Mouse (Mus musculus): ENCODE results near the gene Arih2. TPM values are rescaled to one million over a fixed set of nuclear protein-coding genes. Genes with fewer than 3 reads are reported as not detected.
"Not testable (repeated sequence)": the region's sequence is repeated elsewhere in the genome, so short reads cannot be mapped to it uniquely, and the experiment has no call there.

Gene Arih2
- total RNA-seq, 2 experiments from 2014 or later = 62.5 to 67.0 TPM

DNA sequence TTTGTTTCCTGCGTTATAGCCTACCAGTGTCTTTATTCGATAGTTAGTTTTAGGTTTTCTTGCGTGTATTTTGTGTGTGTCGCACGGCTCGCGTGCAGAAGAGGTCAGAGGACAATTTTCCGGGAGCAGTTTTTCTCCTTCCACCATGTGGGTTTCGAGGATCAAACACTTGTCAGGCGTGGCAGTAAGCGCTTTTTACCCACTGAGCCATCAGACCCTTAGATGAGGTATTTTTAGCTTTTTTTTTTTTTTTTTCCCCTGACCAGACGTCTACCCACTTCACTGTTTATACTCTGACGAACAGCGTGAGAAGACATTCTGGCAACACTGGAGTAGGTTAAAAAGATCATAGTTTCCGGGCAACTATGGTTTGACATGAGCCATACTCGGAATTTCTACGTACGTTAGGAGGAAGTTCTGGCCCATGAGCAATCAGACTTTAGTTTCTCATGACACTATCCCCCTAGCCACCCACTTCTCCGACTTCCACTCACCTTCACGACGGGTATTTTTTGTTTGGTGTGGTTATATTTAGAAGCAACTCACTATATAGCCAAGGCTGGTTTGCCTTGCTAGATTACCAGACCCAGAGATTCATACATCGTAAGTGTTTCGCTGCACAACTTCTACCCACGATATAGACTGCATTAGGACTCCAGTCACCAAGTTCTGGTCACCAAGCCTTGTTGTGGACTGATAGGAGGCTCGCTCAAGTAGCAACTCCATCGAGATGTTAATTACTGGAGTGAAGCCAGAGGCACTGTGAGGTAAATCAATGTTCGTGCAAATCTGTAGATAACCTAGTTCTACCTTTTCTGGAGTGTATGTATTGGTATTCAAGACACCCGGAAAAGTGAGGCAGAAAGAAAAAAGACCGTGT, 615 bp upstream of the Arih2 start:
- DNase-seq = no peak

DNA sequence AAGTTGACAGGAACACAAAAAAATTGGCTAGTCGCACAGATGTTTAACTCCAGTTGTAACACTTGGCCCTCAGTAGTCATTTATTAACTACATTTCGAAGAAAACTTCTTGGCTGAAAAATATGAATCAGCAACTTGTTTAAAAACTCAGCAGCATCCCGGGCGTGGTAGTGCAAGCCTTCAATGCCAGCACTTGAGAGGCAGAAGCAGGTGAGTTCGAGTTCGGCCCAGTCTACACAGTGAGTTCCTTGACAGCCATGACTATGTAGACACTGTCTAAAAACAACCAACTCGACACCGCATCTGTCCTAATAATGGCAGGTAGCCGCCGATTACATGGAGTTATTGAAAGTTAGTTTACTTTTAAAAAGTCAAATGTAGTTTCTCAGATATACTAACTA, 1.0 kb downstream of the Arih2 start:
- DNase-seq = no peak

DNA sequence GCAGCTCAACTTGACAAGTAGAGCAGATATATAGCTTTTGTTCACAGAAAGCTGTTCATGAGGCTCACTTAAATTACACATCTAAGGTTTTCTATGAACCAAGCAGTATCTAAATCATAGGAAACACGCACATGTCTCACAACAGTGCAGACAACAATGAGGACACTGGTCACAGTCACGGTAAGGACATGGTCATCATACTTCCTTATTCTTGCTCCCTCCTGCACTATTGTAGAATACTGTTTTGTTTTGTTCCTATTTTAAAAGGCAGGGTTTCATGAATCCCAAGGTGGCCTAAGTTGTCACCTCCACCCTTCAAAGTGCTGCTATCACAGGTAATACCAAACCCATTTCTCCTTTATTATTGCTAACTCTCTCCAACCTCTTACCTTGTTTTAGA, 9.4 kb downstream of the Arih2 start:
- no peak for DNase-seq

DNA sequence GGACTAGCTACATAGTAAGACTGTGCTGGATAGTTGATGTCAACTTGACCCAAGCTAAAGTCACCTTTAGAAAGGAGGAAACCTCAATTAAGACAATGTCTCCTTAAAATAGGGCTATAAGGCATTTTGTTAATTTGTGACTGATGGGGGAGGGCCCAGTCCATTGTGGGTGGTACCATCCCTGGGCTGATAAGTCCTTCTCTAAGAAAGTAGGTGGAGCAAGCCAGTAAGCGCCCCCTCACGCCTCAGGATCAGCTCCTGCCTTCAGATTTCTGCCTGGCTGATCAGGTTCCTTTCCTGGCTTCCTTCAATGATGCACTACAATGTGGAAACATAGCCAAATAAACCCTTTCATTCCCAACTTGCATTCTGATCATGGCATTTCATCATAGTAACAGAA, 13.8 kb downstream of the Arih2 start:
- no peak for DNase-seq

DNA sequence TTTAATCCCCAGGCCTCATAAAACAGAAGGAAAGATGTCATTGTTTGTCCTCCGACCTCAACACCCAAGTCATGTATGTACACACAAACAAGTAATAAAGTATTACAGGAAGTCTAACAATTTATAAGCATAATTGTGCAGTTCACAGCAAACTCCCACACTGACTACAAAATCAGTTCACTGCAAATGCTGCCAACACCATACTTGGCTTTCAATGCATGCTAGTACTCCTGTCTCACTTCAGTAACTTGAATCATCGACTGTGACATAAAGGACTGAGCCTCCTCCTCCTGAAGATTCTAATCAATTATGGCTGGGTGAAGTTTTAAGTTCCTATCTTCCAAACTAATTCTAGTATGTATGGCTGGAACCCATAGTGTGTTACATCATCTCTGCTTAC, 15.3 kb downstream of the Arih2 start:
- DNase-seq = no peak

DNA sequence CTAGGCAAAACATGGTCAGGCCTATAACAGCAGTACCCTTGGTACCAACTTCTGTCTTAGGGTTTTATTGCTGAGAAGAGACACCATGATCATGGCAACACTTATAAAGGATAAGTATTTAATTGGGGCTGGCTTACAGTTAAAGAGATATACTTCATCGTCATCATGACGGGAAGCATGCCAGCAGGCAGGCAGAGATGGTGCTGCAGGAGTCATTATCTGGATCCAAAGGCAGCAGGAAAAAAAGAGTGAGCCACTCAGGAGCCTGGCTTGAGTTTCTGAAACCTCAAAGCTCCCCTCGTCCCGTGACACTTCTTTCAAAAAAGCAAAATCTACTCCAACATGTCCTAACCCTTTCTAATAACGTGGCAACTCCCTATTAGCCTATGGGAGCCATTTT, 16.8 kb downstream of the Arih2 start:
- DNase-seq = no peak

DNA sequence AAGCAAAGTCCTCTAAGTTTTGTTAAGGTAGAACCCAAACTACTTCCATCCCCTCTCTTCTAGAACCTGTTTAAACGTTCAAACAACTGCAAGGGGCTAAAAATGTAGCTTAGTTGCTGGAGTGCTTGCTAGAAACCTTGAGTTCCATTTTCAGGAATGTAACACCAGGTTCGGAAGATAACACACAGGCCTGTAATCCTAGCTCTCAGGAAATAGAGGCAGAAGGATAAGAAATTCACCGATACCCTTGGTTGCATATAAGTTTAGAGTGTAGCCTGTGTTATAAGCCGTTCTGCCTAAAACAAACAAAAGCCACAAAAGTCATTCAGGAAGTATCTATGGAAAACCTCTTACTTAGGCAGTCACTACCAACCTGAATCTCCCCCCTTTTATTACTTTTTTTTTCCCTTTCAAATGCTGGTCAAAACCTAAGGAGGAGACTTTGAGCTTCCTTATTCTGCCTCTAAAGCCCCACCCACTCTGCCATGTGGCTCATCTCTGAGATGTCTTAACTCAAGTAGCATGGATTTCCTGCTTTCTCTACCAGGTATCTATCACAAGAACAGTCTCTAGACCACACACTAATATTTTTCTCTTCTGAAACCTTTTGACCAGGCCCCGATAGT, 17.4 kb downstream of the Arih2 start:
- DNase-seq = no peak

DNA sequence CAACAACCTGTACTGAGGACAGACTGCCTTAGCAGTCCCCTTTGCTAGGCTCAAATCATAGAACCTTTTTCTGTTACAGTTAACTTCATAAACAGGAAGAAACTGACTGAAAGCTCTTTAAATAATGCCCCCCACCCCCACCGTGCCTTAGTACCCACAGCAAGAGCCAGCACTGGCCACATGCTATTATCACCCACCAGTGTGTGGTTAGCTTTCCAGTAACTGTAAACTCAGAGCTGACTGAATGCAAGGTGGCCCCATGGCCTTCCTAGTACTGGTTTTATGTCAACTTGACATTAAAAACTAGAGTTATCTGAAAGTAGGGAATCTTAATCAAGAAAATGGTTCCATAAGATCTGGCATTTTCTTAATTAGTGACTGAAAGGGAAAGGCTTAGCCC, 18.5 kb downstream of the Arih2 start:
- DNase-seq = no peak

DNA sequence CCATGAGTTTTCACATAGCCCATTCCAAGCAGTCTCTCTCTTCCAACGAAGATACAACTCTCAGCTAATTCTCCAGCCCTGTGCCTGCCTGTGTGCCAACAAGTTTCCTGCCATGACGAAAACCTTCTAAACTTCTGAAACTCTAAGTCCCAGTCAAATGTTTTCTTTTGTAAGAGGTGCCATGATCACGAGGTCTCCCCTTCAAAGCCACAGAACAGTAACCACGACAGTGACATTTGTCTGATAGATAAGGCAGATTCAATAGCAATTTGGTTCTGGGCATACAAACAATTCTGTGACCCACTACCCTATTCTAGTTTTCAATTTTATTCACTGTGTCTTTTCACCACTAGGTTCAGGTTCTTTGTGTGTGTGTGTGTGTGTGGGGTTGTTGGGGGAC, 21.0 kb downstream of the Arih2 start:
- DNase-seq = no peak

DNA sequence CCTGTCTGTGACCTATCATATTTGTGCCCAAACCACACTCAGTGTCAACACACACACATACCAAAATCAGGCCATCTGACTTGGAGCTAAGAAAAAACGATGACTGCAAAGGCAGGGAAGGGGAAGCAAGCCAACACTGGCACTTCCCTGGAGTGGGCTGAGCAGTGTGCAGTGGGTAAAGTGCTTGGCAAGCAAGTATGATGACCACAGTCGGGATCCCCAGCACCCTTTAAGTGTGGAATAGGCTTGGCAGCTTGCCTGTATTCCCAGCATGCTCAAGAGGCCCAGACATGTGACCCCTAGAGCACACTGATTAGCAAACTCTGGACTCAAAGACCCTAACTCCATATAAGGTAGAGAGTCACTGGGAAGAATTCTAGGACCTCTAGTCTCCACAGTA, 22.7 kb downstream of the Arih2 start:
- no peak for DNase-seq

DNA sequence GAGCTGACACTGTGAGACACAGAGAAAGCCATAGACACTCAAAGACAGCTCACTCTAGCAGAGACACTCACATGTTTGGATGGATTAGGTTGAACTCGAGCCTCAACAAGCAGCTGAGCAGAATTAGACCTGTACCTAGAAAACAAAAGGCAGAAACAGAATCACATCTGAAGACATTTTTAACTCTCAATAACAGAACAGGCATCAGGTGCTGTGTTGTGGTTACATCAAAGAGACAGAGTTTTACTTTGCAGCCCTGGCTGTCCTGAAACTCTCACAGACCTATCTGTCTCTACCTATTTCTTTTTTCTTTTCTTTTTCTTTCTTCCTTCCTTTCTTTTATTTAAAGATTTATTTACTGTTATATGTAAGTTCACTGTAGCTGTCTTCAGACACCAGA, 31.9 kb downstream of the Arih2 start:
- DNase-seq = no peak

DNA sequence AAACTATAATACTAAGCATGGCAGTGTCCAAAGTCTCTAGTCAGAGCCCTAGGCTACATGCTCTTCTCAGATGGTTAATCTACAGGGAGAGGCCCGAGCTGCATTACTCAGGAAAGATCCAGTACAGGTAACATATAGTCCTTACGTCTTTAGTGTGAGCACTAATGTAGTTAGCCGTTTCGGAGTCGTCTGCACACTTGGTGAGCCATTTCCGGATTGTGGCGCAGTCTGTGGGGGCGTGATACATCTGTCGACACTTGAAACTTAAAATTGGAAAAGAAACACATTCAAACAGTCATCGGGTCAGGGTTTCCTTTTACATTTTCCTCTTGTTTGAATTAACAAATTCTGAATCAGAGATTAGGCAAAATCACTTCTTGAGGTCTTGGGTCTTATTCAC, 37.7 kb downstream of the Arih2 start:
- no peak for DNase-seq

DNA sequence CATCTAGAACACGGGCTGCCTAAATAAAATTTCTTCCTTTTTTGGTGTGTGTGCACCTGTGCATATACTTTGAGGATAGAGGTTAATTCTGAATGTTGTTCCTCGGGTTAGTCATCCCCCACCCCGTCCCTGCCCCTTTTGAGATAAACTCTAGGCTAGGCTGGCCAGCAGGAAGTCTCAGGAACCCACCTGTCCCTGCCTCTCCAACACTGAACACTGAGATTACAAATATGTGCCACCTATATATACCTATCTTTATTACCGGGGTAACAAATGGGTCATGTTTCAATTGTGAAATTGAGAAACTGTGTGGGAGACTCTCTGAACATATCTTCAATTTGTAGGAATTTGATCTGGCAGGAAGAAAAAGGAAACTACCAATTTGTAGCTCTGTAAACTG, 40.3 kb downstream of the Arih2 start:
- no peak for DNase-seq

DNA sequence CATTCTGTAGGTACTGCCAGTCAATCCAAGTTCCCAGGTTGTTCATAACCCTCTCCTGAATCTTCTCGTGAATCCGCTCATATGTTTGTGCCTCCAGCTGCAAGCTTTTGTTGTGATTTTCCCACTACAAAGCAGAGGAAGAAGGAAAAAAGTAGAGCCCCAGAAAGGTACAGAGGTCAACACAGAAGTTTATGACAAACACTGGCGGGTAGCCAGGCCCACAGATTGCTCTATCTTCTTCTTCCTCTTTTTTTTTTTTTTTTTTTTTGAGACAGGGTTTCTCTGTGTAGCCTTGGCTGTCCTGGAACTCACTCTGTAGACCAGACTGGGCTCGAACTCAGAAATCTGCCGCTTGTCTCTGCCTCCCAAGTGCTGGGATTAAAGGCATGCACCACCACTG, 41.3 kb downstream of the Arih2 start:
- not testable (repeated sequence) for DNase-seq

DNA sequence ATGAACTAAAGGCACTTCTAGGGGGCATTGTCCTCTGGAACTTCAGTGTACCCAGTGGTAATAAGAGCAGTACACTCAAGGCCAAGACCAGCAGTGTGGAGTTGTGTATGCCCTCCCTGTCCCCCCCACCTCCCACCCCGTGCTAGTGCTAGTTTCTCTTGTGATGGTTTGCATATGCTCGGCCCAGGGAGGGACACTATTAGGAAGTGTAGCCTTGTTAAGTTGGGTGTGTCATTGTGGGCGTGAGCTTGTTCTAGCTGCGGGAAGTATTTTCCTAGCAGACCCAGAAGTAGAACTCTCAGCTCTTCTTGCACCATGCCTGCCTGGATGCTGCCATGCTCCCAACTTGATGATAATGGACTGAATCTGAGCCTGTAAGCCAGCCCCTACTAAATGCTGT, 47.2 kb downstream of the Arih2 start:
- no peak for DNase-seq

DNA sequence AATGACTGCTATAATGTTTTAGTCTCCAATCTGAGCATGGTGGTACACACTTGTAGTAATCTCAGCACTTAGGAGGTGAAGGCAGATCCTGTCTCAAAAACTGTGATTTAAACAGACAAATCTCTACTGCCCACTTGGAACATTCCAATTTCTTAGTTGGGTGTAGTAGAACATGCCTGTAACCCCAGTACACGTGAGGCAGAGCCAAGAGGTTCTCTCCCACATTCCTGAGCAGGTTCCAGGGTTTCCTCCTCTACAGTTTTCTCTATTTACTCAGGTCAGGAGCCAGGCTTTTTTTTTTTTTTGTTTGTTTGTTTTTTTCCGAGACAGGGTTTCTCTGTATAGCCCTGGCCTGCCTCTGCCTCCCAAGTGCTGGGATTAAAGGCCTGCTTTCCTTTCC, 49.2 kb downstream of the Arih2 start:
- DNase-seq = no peak

DNA sequence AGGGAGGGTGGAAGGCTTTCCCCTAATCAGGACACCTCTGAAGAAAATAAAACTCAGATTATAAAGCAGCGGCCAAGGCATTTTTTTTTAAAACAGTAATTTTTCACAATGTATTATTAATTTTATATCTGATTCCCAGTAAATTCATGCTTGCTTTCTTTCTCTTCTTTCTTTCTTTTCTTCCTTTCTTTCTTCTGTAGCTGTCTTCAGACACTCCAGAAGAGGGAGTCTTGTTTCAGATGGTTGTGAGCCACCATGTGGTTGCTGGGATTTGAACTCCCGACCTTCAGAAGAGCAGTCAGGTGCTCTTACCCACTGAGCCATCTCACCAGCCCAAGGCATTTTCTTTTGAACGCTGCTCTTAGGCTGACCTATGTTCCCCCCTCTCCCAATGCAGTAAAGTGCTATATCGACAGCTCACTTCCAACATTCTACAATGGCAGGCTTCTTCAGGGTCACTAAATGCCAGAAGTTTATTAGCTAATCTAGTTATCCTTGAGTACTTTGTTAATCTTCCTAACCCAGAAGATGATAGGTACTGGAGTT, 50.1 kb downstream of the Arih2 start:
- no peak for DNase-seq

DNA sequence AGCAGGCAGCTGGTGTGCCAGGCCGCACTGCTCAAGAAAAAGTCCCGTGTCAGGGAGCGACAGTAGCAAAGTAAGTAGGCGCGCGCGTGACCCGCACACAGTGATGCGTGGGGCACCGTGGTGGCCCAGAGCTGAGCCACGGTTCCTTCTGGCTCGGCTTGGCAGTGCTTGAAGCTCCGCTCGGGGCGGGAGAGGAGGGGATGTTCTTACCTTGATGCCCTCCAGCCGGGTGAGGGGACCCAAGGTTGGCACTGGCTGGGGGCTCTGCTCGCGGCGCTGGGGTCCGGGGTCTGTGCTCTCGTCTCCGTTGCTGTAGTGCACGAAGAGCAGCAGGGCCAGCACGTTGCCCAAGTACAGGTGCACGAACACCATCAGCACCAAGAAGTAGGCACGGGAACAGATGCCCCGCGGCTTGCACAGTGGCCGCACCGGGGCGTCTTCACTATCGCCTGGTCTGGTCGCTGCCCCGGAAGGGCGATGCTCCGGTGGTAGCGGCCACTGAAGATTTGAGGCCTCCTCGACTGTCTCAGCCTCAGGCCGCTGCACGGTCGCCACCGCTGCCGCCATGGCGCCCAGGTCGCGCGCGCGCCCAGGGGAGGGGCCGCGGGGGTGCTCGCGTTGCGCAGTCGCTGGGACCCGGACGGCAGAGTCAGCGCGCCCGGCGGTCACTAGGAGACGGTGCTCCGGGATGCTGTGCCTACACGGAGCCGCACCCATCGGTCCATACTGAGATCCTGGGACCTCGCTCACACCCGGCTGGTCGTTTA, 52.0 kb downstream of the Arih2 start, which contains the start of gene P4htm:
P4htm (minus strand) TSS at position 670 of the 767 bp plus-strand sequence.
- DNase-seq = peak; percentile 72

DNA sequence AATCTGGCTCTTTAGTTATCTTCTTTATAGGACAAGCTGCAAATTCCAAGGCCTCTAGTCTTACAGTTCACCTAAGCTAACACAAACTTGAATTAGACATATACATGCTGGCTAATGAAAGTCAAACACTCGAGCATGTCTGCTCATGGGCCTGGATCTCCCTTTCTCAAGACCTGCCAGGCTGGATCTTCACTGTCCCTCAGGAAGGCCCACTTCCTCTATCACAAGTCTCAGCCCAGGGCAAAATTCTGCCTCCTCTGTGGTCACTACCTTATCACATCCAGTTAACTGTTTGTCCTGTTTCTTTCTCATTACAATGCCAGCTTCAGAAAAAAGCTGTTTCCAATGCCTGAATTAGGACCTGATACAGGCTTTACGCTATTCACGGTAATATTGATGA, 54.8 kb downstream of the Arih2 start:
- no peak for DNase-seq

DNA sequence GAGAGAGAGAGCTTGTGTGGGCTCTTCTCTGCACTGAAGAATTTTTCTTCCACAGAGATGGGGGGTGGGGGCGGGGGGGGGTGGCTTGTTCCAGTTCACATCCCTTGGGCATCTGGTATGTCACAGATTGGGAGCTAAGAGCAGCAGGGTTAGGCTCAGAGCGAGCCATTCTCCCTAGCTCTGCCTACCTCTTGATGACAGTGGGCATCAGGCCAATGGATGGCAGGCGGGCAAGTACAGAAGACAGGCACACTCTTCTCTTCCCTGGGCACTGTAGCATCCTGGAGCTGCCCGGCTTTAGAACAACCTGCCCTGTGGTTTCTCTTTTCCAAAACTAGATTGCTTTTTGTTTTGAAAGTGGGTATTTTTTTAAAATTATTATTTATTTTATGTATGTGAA, 57.7 kb downstream of the Arih2 start:
- no peak for DNase-seq

DNA sequence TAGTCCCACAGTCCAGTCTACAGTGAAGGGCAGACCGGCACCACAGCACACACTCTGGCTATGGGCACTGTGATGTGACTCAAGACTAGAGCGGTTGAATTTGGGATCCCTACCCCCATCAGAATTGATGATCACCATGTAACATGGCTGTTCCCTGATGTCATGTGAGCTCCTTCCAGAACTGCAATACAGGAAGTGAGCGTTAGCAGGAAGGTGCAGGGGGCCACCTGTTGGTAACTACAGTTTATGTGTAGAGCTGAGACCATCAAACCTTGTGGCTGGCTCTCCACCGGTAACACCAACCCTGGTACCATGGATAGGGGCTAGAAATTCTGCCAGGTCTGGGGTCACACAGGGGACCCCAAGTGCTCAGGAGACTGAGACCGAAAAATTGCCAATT, 60.0 kb downstream of the Arih2 start:
- DNase-seq = no peak

DNA sequence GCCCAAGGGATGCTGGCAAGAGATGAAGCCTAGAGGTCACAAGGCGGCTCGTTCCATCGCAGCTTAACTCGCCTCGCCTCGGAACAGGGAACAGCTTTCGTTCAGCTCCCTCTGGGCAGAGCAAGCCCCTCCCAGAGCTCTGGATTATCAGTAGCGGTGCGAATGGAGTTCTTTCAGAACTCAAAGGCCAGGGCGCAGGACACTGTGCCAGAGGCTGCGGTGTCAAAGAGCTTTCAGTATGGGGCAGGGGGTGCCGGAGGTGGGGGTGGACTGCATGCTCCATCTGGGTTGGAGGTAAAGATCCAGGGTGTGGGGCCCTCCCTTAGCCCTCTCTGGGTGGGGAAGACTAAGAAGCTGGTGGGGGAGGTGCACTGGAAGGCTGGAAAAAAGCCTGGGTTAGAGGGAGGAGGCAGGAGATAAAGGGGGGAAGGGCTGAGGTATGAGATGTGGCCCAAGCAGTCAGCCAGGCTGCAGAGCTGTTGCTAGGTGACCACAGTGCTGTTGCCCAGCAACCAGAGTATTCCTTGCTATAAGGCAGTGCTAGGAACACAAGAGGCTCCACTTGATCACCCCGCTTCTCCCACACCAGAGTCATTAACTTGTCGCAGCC, 61.5 kb downstream of the Arih2 start:
- DNase-seq = no peak

DNA sequence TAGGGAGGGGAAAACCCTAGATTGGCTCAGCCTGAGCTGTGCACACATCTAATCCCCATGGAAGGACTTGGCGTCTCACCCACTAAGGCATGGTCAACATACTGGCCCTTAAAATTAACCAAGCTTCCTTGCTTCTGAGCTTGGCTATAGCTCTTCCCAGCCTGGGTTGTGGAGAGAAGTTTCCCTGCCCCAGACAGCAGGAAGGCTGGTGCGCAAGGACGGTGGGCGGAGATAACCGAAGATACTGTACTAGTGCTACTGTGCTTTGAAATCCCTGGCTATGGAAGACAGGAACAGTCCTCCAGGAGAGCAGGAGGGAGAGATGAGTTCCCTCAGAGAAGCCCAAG, 69.9 kb downstream of the Arih2 start:
- no peak for DNase-seq

Measured in gastrocnemius, postnatal 10 days (tissue).